Mouse (Mus musculus) kidney, adult 9 months (tissue): Measurements from ENCODE around the gene Arid1b.

Experiments used
- DNase-seq: peaks from one replicate; pipeline ENCODE4 v3.0.0; 2022

Gene Arid1b

DNA sequence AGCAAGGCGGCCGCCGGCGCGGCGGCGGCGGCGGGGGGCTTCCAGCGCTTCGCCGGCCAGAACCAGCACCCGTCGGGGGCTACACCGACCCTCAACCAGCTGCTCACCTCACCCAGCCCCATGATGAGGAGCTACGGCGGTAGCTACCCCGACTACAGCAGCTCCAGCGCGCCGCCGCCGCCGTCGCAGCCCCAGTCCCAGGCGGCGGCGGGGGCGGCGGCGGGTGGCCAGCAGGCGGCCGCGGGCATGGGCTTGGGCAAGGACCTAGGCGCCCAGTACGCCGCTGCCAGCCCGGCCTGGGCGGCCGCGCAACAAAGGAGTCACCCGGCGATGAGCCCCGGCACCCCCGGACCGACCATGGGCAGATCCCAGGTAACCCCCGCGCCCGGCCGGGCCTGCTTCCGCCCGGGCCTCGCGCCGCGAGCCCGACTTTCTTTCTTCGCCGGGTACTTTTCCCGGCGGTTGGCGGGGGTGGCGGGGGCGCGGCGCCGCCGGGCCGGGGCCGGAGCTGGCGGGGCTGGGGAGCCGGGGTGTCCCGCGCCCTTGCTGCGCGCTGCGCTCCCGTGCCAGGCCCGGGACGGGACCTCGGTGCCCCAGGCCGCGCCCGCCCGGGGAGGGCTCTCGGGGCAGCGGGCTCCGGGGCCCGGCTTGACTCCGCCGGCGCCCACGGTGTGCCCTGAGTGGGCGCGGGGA, 2.1 kb downstream of the Arid1b start:
- no peak for DNase-seq

DNA sequence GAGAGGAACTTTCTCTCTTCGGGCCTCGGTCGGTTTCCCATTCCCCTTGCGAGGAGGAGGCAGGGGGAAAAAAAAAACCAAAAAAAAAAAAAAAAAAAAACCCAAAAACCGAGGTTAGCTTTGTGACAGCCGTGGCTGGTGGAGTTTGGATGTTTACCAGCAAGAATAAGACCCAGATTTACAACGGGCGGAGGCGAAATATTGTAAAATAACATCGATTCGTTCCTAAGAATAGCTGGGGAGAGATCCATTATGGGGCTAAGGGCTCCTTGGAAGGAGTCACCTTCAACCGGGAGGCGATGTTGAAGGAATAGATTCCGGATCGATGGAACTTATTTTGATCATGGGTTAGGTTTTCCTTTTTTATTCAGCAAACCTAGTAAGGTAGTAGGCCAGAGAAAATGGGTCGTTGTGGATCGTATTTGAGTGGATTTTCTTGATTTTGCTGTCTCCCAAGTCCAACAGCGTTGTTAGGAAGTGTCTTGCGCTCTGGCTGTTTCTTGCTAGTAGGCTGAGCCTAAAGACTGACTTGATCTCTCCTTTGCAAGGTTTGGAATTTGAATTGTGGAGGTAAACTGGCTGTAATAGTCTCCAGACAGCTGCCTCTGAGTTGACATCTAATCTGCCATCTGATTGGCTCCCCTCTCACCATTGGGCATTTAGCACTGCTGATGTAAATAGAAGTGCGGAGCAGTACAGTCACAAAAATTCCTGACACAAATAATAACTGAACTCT, 2.9 kb downstream of the Arid1b start:
- DNase-seq = peak; percentile 57

DNA sequence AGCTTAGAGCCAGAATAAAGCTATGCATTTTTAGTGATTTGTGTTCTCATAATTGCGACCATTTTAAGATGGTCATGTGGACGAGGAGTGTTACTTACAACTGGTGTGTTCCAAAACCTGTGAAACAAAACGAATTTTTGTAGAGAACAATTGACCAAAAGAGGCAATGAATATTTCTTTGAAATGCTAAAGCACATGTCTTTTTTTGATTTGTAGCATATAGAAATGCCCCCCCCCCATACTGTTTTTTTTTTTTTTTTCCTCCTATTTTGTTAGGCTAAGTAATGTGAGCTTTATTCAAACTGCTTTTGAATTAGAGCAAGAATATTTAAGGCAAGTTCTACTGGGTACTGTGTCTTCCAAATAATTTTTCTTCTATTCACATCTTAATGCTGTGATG, 3.8 kb downstream of the Arid1b start:
- no peak for DNase-seq

DNA sequence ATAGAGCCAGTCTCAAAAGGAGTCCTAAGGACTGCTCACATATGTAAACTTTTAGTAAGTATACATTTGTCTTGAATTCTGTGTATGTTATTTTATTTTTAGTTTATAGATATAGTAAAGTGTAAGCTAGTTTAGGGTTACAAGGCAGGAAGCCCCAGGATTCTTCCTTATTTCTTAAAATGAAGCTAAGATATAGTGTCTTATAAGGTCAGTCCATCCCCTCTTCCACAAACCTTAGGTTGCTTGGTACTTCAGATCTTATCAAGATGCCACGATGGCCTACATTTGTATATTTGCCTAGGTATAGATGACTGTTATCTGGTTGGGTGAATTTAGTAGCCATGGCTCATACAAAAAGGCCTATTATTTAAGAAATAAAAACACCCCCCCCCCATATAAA, 5.1 kb downstream of the Arid1b start:
- no peak for DNase-seq

DNA sequence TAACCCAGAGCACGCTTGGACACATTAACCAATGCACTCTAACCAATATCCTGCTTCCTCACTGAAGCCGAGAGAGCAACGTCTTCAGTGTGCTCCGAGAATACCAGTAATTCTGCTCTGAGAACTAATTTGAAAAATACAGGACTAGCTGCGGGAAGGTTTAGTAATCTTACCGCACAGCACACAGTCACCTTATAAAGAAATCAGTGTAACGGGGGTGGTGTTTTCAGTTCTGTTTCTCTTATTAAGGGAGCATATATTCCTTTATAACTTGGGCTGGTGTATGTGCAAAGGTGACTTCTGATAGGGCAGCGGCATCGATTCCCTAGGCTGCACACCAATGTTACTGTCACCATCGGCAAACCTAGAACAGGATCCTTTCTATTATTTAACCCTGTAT, 5.9 kb downstream of the Arid1b start:
- no peak for DNase-seq

DNA sequence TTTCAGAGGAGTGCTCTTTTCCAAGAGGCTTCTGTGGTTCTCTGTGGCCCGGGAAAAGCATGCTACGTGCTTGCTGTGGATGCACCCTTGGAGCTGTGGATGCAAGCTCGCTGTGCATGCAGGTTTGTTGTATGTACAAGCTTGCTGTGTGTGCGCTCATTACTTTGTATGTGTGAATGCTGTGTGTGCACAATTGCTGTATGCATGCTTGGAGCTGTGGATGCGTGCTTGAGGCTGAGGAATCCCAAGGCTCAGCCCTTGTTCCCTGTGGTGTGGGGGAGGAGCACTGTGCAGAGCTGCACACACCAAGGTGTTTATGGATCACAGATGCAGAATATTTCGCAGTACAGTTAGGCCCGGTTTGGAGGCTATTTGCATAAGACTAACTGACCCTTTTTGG, 6.7 kb downstream of the Arid1b start:
- no peak for DNase-seq

DNA sequence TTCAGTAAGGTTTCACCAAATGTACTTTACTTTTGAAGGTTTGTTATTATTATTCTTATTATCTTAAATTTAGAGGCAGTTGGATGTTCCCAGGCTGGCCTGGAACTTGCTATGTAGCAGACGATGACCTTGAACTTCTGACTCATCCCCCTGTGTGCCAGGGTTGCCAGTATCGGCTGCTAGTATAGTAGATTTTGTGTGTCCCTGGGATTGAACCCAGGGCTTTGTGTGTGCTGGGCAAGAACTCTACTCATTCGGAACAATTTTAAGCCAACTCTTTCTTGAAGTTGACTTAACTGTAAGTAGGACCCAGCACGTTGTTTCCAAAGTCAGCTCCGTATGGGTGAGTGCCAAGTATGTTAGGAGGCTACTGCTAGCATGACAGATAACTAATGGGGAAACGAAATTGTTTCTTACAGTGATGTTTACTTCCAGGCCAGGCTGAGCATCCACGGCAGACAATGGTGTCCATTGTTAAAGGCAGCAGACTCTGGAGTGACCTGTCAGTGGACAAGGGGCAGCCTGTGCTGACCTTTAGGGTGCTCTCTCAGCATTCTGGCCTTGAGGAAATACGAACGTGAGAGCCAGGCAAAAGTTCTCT, 7.5 kb downstream of the Arid1b start:
- DNase-seq = peak; percentile 49

DNA sequence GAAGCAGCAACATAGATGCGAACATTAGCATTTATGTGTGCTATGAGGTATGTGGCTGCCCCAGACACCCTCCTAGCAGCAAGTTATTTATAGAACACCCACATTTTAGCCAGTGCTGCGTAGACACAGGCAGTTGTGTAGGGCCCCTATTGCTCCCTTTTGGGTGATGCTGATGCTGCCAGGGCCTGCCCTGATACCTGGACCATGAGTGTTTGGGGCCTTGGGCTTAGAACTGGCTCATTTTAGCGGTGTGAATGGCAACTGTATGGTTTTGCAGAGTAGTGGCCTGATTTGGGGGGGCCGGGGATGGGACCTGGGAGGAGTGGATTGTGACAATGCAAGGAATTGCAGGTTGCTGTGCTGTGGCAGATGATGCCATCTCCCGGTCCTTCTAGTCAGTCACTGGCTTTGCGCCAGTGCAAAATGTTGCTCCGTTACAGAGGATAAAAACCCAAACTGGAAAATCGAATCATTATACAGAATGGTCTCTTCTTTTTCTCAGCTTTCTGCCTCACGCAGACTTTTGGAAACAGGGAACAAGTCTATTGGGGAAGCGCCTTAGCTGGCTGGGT, 8.9 kb downstream of the Arid1b start:
- DNase-seq = no peak

DNA sequence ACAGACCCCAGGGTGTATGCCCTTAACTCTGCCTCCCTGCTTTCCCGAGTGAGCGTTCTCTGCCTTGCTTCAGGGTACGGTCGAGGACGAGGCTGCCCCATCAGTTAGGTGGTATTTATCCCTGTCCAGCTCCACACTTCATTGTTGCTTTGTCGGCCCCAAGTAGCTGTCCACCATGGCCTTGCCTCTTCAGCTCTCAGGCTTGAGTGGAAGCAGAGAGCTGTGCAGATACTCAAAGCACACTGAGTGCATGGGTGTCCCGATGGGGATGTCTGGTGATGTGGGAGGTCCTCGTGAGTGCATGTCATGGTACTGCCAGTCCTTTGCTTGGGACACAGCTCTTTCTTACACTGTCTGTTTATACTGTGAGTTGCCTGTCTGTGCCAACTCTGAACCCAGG, 10.1 kb downstream of the Arid1b start:
- no peak for DNase-seq

DNA sequence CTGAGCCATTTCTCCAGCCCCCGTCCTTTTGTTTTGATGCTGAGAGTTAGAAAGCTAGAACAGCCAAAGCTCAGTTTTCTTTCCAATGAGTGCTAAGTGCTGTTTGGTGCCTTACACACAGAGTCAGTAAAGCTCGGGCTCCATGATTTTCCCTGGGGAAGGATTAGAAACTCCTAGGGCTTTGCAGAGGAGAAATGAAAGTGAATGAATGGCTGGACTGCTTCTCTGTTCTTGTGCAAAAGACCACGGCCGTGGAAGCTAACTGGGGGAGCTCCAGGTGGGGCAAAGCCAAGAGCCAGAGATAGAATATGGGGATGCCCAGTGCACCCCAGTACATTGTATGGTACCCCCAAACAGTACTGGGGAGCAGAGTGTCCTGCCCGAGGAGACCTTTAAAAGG, 10.6 kb downstream of the Arid1b start:
- no peak for DNase-seq

DNA sequence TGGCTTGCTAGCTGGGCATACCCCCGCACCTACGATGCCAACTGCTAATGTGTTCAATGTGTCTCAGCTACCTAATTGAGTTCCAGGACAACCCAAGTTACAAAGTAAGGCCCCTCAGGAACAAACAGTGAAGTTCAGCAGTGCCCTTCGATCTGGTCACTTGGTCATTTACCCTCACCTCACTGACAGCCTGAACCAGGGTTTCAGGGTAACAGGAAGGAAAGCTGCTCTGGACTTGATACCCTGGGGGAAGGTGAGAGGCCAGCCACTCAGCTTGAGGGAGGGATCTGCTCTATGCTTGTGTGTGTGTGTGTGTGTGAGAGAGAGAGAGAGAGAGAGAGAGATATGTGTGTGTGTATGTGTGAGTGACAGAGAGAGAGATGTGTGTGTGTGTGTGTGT, 11.2 kb downstream of the Arid1b start:
- peak; percentile 53 for DNase-seq

DNA sequence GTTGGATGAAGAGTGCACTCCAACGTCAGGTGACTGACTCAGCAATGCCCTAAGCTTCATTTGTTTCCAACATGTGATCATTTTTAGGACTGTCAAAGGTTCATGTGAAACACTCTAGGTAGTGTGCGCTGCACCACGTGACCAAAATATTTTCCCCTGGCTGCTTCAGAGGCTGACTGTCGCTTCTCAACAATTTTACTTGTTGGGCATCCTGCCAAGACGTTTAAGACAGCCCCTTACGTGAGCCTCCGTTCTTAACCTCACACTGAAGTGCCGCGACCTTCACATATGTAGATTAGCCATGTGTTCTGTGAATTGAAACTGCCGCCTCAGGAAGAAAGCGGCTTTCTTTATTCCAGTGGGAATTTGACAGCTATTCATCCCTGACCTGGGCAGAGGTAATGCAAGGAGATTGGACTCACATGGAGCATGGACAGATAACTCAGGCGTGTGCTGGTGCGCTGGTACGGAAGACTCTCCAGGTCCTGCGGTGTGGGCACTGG, 13.1 kb downstream of the Arid1b start:
- DNase-seq = peak; percentile 76

DNA sequence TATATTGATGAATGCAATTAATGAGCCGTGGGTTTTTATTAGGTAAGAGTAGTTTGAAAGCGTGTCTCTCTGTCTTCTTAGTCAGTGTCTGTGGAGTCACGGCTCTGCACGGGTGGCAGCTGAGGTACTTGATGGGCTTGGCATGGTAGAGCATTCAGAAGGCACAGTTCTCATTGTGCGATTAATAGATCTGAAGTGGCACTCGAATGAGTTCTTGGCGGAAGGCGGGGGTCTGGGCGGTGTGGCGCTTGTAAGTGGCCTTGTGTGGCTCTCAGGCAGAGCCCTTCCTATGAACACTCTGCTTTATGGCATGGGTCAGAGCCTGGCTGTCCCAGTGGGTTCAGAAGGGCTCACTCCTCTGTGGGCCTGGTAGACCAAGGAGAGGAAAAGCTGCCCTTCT, 14.1 kb downstream of the Arid1b start:
- no peak for DNase-seq

DNA sequence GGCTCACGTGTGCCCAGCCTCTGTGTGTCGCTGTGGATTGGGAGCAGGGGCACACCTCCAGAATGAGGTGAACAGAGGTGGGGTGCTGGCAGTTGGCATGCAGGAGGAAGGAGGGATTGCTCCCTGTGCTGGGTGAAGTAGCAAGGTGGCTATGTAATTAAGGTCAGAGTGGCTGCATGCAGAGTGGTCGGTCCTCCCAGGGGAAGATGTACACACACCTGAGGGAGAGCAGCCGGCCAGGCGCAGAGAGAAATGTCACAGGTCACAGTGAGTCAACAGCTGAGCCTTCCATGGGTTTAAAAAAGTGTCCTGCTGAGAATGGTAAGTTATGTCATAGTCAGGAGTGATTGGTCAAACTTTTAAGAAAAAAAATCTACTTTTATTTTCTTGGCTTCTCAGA, 14.6 kb downstream of the Arid1b start:
- no peak for DNase-seq

DNA sequence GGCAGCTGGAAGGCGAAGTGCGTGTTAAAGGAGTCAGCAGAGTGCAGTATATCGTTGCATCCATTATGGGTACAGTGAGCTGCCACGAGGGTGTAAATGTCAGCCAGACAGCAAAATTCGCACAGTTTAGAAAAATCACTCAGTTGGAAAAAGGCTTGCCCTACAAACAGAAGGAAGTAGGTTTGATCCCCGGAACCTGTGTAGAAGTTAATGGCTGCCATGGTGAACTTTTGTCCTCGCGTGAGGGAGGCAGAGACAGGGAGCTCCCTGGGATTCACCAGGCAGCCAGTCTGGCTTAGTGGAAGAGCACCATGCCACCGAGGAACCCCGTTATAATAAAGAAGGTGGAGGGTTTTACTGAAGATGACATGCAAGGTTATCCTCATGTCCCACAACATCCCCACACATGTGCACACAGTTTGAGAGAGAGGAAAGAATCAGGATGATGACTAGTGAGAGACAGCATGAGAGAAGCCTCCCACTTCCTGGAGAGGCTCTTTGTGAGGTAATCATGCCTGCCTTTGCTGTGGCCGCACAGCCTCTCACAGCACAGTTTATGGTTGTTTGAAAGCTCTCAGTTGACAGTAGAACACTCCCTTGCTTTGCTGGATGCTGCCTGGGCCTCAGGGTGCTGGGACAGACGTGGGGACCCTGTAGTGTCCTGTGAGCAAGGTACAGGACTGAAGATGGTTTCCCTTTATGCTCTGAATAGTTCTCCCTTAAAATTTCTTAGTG, 15.6 kb downstream of the Arid1b start:
- DNase-seq = peak; percentile 63

DNA sequence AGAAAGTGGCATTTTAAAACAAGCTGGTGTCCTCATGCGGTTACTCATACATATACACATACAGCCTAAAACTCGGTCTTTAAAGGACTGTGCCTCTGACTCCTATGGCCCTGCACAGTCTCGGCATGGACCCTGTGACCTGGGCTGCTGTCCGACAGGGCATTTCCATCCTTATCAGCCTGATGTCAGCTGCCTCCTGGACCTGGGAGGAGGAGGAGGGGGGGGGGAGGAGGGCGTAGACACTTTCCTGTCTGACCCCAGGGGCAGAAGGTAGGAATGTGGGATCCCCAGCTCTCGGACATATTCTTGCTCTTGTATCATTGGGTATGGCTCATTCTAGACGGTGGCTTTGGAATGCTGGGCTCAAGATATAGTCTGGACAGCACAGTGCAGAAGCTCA, 16.6 kb downstream of the Arid1b start:
- DNase-seq = no peak

DNA sequence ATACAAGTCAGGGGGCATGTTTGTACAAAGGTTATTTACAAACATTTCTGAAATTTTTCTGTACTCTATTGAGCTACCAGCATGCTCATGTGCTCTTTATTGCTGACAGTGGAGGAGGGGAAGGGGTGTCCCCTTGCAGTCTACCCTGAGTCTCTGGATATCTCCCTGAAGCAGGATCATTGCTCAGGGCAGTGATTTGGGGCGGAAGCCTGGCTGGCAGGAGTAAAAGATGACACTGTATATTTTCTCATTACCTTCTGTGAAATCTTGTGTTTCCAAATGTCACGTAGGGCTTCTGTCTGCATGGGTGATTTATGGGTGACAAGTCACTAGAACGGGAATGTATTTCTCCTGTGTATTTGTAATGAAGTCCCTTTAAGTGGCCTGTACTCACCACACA, 18.0 kb downstream of the Arid1b start:
- DNase-seq = no peak

DNA sequence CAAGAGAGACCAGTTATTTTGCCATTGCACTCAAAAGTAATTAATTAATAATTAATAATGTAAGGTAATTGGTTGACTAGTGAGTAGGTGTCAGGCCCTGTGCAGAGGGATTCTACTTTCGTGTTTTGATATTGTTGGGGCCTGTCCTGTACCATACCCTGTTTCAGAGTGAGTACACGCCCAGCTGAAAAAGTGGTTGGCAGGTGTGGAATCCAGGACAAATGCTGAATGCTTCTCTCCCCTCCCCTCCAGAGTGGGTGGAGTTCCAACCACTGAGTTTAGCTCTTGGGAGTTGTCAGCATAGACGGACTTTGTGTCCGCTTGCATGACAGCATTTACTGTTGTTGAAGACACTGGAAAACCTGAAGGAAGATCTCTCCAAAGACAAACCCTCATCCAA, 18.4 kb downstream of the Arid1b start:
- DNase-seq = peak; percentile 54

DNA sequence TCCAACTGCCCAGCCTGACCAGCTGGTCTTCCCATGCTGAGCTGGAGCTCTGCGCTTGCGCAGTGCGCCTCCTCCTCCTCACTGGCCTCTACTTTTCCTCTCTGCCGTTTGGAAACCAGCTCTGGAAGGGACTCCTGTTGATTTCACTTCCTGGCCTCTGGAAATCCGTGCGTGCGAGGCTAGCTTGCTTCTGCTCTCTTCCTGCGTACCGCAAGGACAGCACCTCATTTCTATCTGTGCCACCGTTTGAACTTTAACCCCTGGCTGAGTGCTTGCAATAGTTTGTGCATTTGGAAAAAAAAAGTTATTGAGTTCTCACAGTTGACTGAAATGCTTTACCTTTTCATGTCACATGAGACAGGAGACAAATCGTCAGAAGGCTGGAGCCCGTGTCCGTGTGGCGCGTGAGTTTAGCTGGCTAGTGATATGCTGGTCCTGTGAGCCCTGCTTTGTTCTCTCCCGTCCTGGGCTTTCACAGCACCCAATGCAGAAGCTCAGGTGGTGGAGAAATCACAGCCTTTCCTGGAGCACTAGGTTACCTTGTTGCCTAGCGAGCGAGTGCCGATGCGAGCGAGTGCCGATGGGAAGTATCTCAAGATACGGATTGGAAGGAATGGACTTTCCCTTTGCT, 20.3 kb downstream of the Arid1b start:
- DNase-seq = peak; percentile 64

DNA sequence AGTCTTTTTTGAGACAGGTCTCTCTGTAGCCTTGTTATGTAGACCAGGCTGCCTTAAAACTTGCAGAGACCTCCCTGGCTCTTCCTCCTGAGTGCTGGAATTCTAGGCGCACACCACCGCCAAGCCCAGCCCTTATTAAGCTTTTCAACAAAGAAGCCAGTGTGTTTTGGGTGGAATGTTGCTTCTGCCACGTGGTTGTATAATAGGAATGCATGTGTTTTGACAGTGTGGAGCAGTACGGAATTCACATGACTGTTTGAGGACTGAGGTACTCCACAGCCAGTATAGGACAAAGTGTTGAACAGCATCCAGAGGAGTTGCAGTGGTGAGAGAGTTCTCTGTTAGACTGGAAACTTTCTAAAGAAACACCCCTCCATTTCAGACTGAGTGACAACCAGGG, 22.3 kb downstream of the Arid1b start:
- no peak for DNase-seq

DNA sequence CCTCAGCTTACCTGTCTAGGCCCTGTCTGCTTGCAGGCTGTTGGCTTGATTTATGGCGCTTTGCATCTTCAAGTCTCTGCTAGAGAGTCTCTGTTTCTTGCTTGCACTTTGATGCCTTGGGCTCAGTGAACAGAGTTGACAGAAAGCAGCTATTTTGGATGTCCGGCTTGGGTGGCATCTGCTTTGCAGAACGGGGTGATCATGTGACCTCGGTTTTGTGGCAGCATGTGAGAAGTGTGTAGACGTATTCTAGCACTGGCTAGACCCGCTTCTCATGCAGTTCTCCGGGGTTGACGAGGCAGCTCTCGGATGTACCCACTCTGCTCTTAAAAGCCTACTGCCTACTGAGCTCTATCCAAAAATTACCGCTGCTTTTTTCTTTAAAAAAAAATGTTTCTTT, 22.9 kb downstream of the Arid1b start:
- DNase-seq = no peak

DNA sequence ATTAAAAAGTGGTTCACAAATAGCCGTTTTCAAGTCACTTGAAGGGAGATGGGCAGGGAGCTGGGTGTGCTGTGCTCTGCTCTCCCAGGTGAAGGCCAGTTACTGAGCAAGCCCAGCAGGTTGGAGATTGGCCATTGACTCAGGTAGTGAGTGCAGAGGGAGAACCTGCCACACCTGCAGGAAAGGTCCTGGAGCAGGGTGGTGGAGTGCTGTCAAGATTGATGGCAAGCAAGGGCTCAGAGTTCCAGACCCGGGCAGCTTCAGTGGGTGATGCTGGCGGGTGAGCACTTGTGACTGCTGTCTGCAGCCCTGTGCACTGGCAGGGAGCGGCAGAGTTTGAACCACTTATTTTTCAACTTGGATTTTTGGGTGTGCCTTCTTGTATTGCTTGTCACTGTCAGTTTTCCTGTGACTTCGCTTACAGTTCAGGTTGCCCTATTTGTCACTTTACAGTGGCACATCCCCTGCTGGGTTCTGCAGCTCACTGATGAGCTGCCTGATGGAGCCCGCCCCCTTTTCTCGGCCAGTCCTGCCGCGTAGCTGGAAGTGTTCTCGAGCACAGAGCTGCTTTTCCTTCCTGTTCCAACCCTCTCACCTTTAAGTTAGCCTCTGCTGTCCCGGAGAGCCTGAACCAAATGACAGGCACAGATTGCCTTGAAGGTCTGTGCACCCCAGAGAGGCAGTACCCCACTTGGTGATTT, 27.3 kb downstream of the Arid1b start:
- DNase-seq = no peak
